Mouse (Mus musculus): Measurements from ENCODE around the gene Pycard.
"Not testable (repeated sequence)": the region's sequence is repeated elsewhere in the genome, so short reads cannot be mapped to it uniquely, and the experiment has no call there.

Gene Pycard

GRCm38 (mm10) chr7:128003688-128004087 lies 10.0 kb upstream of the Pycard start, which contains the start of gene Trim72:
Trim72 (plus strand) TSS chr7:128003949.
- no peak for DNase-seq (ENCODE audit: low spot score)

- no peak for DNase-seq (ENCODE audit: low spot score)
Observed at GRCm38 (mm10) chr7:128003098-128003497, 9.4 kb upstream of the Pycard start.

DNA sequence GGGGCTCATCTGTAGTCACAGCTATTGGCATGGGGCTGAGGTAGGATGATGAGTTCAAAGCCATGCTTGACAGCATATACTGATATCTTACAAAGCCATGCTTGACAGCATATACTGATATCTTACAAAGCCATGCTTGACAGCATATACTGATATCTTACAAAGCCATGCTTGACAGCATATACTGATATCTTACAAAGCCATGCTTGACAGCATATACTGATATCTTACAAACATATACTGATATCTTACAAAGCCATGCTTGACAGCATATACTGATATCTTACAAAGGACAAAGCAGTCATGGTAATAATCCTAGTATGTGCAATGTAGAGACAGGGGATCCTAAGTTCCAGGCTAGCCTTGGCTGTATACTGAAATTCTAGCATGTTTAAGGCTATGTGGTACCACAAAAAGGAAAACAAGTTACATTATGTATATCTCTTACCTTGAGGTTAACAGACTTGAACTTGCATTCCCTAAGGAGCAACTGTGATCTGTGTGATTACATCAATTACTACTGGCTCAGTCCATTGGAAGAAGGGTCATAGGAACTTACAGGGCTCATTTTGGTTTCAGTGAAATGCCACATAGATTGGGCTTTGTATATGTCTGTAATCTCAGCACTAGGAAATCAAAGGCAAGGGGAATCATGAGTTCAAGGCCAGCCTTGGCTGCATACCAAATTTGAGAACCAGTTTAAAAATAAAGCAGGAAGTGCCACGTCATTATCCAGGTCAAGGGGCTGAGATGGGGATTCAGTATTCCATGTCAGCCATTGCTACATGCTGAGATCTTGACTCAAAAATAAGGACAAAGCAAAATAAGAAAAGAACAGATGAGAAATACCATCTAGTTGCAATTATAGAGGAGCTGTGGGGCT lies 6.6 kb upstream of the Pycard start:
- no peak for DNase-seq (ENCODE audit: low spot score)

DNA sequence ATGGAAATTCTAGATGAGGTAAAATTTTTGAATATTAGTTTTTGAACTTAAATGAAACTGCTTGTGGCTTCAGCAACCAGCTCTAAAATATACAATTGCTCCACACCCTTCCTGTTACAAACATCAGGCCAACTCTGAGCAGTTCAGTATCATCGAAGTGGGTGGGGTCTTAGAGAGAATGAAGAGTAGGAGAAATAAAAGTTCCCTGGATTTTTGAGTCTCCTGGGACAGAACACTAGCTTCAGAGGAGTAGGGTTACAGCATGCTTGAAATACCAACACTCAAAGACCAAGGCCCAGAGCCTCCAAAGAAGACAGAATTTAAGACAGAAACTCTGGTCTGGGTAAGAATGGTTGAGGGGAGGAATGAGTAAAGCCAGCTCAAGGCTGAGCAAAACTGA lies 5.8 kb upstream of the Pycard start:
- DNase-seq (ENCODE audit: low spot score) = no peak

- DNase-seq (ENCODE audit: low spot score) = no peak
Observed at GRCm38 (mm10) chr7:127992488-127993340, 953 bp downstream of the Pycard start.

DNA sequence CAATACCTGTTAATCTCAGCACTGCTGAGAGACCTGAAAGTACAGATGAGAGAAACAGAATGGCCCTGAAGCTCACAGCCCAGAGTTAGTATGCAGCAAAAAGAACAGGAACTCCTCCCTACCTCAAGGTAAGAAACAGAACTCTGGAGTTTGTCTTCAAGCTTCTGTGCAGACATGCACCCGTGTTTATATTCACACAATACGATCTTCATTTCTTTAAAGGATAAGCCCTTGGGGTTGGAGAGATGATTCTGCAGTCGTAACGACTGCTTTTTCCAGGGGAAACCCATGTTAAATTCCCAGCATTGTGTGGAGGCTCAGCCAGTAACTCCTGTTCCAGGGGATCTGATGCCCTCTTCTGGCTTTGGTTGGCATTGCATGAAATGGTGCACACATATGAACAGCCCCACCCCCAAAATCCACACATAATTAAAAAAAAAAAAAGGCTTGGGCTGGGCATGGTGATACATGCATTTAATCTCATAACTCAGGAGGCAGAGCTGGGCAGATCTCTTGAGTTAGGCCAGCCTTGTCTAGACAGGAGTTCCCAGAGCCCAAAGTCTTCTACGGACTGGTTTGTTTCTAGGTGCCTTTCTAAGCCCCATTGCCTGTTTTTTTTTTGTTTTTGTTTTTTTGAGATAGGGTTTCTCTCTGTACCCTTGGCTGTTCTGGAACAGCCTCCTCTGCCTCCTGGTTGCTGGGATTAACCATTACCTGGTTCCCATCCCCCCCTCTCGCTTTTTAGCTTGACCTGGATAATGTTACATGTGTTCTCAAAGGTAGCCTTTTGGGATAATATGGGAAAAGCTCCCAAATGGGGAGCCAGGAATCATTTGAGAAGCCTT lies 1.8 kb downstream of the Pycard start:
- peak; percentile 74 for DNase-seq (ENCODE audit: low spot score)

DNA sequence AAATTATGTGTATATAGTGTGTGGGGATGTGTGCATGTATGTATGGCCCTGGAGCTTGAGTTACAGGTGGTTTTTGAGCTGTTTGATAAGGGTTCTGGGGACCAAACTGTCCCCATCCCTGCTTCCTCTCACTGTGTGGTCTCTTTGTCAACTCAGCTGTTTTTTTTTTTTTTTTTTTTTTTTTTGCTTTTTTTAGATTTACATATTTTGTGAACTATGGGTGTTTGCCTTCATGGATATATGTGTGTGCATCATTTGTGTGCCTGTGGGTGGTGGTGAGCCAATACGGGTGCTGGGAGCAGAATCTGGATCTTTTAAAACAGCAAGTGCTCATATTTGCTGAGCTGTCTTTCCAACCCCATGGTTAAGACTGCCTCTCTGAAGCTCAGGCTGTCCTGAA lies 4.8 kb downstream of the Pycard start:
- DNase-seq (ENCODE audit: low spot score) = no peak

- no peak for DNase-seq (ENCODE audit: low spot score)
Observed at GRCm38 (mm10) chr7:127980606-127981005, 13.1 kb downstream of the Pycard start.

- DNase-seq (ENCODE audit: low spot score) = no peak
Observed at GRCm38 (mm10) chr7:127978856-127979255, 14.8 kb downstream of the Pycard start.

- DNase-seq (ENCODE audit: low spot score) = no peak
Observed at GRCm38 (mm10) chr7:127974413-127974930, 19.2 kb downstream of the Pycard start.

DNA sequence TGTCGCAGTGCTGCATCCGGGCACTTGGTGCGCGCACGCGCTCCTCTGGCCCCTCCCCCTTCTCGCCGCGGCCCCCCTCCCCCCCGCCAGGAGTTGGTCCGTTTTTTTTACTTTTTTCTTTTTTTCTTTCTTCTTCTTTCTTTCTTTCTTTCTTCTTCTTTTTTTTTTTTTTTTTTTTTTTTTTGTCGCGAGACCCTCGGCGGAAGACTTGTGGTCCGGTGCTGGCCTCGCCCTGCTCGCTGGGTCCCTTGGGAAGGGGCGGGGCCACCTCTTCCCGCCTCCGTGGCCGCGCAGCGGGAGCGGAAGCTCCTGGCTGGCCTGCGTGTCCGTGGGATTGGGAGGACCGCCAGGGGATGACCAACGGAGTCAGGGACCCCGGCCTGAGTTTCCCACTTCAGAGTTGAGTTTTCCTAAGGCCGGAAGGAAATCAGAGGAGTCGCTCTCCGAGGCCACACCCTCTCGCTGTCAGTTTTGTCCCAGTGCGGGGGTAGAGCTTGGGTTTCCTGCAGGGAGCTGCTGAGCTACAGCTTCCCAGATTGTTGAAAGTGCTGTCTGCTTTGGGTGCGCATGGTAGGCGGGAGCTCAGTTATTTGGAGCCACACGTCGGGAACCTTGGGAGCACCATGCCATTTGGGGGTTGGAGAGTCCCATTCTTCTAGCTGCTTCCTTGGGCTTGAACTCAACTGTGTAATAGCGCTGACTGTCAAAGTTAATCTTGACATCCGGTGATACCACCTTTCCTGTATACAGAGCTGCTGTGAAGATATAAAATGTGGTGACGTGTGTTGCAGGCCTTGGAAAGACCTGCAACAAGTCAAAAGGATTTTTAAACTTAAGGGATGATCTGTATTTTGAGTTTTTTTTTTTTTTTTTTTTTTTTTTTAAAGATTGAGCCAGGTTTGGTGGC lies 25.5 kb downstream of the Pycard start:
- peak; percentile 73 for DNase-seq (ENCODE audit: low spot score)

DNA sequence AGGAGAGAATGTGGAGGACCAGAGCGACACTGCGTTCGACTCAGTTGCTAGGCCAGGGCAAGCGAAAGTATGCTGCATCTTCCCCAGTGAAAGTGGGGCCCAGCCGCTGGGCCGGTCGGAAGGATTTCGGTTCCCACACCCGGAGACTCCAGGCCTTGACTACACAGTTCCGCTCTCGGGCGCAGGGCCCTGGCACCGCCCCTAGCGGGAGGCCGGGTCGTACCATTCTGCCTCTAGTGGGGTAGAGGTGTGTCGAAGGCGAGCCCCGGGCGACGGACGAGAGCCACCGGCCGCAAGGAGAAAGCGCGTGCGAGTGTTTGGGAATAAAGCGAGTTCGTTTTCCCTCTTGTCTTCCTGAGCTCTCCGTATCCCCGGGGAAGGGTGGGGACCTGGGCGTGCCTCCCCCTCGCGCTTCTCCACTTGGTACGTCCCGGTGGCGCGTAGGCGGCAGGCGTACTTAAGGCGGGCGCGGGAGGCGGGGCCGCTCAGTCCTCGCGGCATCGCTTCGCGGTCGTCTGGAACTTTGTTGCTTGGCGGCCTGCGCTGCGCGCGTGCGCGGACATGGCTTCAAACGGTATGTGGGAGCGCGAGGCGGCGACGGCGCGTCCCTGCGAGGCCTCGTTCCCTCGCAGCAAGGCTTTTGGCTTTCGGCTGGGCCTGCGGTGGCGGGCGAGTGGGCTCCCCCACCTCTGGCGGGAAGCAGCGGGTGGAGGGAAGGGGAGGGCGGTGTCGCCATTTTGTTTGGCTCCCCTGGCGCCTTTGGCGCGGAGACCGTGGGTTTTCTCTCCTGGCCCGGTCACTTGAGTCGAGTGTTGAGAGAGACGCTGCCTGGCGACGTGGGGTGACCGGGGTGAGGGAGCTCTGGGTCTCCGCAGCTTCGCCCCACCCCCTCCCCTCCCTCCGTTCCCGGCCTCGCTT lies 26.4 kb downstream of the Pycard start, which contains the start of gene Fus:
Gene Fus, plus strand, starts transcription at position 454 of the 918 bp plus-strand sequence.
- peak; percentile 93 for DNase-seq (ENCODE audit: low spot score)

DNA sequence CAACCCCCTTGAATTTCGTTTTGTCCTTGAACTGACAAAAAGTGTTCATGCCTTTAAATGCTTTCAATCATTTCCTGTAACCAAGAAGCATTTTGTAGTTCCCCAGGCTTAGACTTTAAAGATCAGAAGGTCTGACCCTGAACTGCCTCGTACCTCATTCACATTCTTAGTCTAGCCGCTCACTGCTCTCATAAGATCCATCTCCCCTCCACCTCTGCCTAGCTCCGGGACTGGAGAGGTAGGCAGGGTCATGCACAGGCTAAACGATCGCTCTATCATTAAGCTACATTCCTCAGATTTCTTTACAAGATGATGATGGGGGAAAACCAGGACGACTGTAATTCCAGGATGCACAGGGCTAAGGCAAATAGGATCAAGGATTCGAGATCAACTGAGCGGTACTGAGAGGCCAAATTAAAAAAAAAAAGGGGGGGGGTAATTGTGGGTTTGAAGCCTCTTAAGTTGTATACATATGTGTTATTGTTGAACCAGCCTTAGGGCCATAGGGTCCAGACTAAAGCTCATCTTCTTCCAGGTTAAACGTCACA lies 27.2 kb downstream of the Pycard start:
- no peak for DNase-seq (ENCODE audit: low spot score)

- no peak for DNase-seq (ENCODE audit: low spot score)
Observed at GRCm38 (mm10) chr7:127959364-127959763, 34.3 kb downstream of the Pycard start.

DNA sequence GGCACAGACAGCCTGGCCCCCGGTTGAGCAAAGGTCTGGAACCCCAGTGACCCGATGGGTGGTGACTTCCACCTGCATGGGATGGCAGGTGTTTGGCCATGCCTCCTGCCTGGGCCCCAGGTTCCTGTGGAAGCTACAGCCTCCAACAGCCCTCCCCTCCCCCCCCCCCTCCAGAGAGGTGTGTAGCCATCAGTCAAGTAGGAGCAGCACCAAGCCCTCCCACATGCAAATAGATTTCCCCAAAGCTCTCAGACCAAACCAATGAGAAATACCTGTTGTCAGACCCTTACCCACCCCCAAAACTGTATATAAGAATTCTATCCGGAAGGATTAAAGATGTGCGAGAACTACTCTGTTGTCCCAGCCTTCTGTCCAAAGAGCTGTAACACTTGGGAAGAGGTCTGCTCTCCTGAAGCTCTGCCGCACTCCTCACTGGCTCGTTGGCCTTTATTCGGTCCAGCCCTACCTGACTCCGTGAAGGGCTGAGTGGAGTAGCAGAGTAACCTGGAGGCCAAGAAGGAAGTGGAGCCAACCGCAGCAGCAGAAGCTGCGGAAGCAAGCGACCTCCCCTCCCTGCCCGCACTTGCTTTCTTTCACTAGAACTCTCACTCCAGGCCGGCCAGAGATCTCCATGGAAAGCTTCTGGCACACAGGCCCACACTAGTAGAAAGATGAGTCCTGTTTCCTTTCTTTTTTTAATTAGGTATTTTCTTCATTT lies 40.6 kb downstream of the Pycard start:
- DNase-seq (ENCODE audit: low spot score) = no peak

GRCm38 (mm10) chr7:127946470-127947023 lies 47.1 kb downstream of the Pycard start, which contains the start of gene Prss36:
Prss36 (minus strand) TSS chr7:127946725.
- DNase-seq (ENCODE audit: low spot score) = no peak

DNA sequence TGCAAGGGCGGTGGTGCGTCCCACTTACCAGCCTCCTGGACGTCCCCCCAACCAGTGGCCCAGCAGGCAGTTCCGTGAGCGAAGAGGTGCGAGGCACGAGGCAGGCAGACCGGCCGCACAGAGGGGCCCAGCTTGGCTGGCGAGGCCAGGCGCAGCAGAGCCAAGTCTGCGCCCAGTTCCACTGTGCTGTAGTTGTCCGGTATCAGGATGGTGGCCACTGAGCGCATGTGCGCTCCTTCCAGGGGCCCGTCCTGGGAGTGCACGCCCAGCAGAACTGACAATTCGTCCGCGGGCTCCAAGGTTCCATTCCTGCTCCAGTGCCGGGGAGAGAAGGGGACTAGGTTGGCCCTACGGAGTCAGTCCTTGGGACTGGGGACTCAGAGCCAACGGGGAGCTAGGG lies 49.1 kb downstream of the Pycard start:
- no peak for DNase-seq (ENCODE audit: low spot score)

GRCm38 (mm10) chr7:127942097-127942496 lies 51.6 kb downstream of the Pycard start:
- not testable (repeated sequence) for DNase-seq (ENCODE audit: low spot score)

Measured in lung, postnatal 25 days (tissue).